Mouse (Mus musculus): ENCODE measurements at regions not wholly inside any gene's neighbourhood (a gene's known extent, or its start where the extent isn't known, plus 50 kb on each side); places are given as distances from the start of the nearest gene placed in this dataset.
A peak's percentile ranks its signal among the peaks of the same experiment; 100 is the strongest.
"Not testable (repeated sequence)": the region's sequence is repeated elsewhere in the genome, so short reads cannot be mapped to it uniquely, and the experiment has no call there.

GRCm38 (mm10) chr16:49409235-49409634 lies 289.8 kb upstream of the Ift57 start:
- no peak for DNase-seq (ENCODE audit: low read depth)

- DNase-seq (ENCODE audit: low read depth): no peak
Observed at GRCm38 (mm10) chr16:49430296-49430695, 268.7 kb upstream of the Ift57 start.

DNA sequence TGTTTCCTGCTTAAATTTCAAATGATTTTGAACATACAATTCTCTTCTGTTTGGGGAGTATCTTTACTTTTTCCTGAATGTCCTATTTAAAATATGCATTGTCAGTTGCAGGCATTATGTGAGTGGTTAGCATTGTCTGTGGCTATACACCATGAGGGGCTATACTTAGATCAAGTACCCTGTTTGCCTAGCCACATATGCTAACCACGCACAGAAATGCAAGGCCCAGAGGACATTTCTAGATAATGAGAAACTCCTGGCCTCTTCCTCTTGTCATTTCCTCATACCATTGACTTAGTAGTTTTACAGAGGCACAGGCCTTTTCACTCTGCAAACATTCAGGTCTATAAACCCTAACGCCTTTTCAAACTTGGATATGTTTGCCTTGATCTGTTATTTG lies 267.1 kb upstream of the Ift57 start:
- DNase-seq (ENCODE audit: low read depth): no peak

GRCm38 (mm10) chr16:49441225-49441624 lies 257.8 kb upstream of the Ift57 start:
- no peak for DNase-seq (ENCODE audit: low read depth)

- not testable (repeated sequence) for DNase-seq (ENCODE audit: low read depth)
Observed at GRCm38 (mm10) chr16:49447356-49447755, 251.7 kb upstream of the Ift57 start.

DNA sequence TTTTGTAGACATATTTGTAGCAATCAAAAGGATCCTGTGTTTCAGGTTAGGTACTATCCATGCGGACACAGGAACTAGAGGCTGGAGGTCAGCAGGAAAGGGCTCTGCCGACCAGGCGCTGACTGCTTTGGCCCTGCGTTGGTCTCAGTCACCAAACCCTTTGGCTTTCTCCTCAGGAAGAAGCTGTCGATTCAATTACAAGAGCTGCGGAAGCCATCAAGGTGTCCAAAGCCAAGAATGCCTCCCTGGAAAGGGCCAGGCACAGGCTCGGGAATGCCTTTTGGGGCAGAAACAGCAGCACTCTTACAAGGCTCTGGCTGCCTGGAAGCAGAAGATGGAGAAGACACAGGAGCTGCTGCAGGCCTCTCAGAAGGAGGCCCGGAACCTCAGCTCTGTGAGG lies 205.2 kb upstream of the Ift57 start:
- no peak for DNase-seq (ENCODE audit: low read depth)

- DNase-seq (ENCODE audit: low read depth): no peak
Observed at GRCm38 (mm10) chr16:49497521-49498010, 201.5 kb upstream of the Ift57 start.

- DNase-seq (ENCODE audit: low read depth): peak; percentile 80
Observed at GRCm38 (mm10) chr16:49500818-49501217, 198.2 kb upstream of the Ift57 start.

GRCm38 (mm10) chr16:49503897-49504413 lies 195.1 kb upstream of the Ift57 start:
- peak; percentile 82 for DNase-seq (ENCODE audit: low read depth)

DNA sequence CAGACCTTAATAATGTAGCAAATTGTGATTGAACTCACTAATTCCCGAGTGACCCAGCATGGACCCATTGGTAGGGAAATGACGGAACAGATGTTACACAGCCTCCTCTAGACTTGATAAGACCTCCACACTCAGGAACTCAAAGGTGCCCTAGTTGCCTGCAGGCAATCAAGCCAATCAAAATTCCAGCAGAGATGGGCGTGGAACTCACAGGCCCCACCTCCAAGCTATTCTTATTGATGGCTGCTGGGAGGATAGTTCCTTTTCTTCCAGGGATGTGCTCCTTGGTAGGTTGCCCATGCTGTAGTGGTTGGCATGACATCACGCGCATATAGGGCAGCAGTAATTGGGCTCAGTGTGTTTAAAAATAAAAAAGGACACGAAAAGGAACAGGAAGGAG lies 194.4 kb upstream of the Ift57 start:
- peak; percentile 21 for DNase-seq (ENCODE audit: low read depth)

DNA sequence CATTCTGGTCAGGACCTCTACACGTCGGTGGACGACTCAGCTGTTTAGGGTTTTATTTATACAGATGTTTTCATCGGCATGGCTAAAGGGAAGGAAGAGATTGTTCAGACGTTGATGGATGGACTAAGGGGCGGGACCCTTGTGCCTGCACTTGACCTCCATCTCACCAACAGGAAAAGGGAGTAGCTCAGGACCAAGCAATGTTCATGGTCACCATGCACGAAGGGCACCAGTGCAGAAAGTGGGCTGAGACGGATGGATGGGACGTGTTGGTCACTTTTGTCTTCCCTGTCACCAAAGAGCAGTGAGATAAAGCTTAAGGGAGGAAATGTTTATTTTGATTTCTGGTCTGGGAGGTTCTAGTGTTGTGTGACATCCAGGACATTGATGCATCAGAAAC lies 193.8 kb upstream of the Ift57 start:
- DNase-seq (ENCODE audit: low read depth): no peak

- no peak for DNase-seq (ENCODE audit: low read depth)
Observed at GRCm38 (mm10) chr16:49518844-49519243, 180.2 kb upstream of the Ift57 start.

DNA sequence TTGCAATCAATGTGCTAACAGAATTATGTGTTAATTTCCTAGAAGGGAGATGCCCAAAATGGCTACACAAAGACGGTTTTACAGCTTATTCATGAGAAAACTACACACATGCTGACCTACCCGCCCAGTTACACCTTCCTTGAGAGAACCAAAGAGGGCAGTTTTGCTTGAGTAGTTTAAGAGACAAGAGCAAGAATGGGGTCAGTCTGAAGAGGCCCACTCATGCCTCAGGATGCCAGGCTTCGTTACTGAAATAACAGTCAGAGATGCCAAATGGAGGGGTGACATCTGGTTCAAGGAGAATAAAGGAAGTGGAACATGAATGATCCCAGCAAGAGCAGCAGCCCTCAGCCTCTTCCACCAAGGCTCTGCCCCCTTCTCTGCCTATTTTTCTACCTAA lies 178.6 kb upstream of the Ift57 start:
- no peak for DNase-seq (ENCODE audit: low read depth)

- no peak for DNase-seq (ENCODE audit: low read depth)
Observed at GRCm38 (mm10) chr16:49521685-49522084, 177.3 kb upstream of the Ift57 start.

DNA sequence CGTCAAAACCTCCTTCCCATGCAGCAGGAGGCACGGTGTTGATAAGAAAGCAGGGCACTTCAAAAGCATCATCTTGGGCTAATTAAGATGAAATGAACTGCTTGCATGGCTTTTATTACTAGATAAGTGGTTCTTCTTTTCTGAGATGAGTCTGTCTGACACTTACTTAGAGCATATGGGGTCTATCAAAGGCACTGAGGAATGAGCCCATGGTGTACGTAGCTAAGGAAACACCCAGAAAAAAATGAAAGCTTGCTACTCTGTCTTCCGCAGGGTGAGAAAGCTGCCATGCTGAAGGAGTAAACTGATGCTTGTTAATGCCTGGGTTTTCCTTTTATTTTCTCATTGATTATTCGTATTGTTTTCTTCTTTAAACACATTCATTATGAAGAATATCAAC lies 176.5 kb upstream of the Ift57 start:
- DNase-seq (ENCODE audit: low read depth): no peak

GRCm38 (mm10) chr16:49528618-49529017 lies 170.4 kb upstream of the Ift57 start:
- DNase-seq (ENCODE audit: low read depth): not testable (repeated sequence)

DNA sequence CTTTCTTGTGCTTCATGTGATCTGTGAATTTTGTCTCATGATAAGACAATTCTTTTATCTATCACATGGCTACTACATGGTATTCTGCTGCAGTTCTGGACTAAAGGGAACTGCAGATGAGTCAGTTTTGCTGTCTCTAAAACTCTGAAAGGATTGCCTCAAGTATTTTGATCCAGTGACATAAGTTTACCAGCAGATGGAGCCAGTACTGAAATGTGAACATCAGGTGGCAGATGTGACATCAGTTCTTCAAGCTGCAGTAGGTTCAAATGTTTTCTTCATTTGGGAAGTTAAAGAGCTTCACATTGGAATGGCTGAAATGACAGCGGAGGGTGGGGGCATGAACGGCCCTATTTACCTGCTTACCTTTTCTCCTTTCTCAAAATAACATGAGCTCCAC lies 170.0 kb upstream of the Ift57 start:
- DNase-seq (ENCODE audit: low read depth): peak; percentile 50

GRCm38 (mm10) chr16:49530051-49530450 lies 169.0 kb upstream of the Ift57 start:
- DNase-seq (ENCODE audit: low read depth): no peak

GRCm38 (mm10) chr16:49532071-49532686 lies 166.9 kb upstream of the Ift57 start:
- DNase-seq (ENCODE audit: low read depth): no peak

DNA sequence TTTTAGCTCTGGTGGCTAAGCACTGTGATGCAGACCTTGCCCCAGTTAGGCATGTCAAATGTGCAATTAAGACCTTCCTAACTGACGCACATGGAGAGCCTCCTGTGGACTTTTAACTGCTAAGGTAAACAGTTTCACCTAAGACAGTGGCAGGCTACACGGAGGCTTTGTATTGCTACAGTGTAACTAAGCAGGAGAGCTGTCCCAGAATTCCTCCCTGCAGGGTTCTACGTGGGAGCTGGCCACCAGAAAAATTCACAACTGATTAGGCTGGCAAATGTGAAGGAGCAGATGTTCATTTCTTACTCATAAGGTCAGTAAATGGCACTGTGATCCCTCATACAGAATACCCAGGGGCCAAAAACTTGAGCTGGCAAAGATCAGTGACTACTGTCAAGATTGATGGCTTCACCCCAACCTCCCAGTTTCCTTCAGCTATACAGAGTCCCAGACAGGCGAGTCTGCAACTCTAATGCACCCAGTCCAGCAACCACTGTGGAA lies 165.5 kb upstream of the Ift57 start:
- no peak for DNase-seq (ENCODE audit: low read depth)

GRCm38 (mm10) chr16:49550231-49550630 lies 148.8 kb upstream of the Ift57 start:
- no peak for DNase-seq (ENCODE audit: low read depth)

- no peak for DNase-seq (ENCODE audit: low read depth)
Observed at GRCm38 (mm10) chr16:49570031-49570430, 129.0 kb upstream of the Ift57 start.

DNA sequence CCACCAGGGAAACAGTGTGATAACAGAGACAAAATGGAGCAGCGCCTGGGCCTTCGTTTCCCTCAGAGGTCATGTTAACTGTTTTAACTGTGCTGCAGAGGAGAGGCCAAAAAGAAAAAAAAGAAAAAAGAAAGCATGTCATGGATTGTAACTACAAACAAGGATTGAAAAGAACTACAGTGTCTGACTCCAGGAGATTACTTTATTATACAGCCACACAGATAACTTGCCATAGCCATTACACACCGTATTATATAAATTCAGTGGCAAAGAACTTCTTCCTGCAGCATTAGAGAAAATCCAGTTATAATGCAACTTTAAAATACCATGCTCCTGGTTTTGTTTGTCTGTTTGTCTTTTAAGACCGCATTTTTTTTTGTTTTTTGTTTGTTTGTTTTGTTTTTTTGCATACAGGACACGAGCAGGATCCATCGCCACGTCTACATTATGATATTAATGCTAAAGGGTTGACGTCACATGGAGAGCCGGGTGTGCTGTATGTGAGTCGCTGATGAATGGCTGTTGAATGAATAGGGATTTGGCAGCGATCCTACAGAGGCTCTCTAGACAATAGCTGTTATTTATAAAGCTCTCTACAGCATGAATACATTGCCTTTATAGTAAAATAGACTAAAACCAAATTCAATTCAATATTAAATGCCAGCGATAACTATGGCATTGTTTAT lies 126.4 kb upstream of the Ift57 start:
- no peak for DNase-seq (ENCODE audit: low read depth)

DNA sequence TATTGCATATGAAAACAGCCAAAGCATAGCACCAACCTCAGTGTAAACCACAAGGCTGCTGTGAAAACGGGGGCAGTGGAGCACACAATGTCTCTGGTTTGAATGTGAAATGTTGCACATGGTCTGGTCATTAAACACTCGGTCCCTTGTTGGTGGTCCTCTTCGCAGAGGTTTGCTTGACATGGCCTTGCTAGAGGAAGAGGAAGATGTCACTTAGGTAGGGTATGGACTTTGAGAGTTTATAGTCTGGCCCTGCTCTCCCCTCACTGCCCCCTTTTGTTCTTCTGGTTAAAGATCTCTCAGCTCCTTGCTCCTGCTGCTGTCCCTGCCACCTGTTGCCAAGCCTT lies 125.9 kb upstream of the Ift57 start:
- DNase-seq (ENCODE audit: low read depth): no peak

All from naive thymus-derived CD4-positive, alpha-beta T cell, adult 2 months (primary cell).